Mouse (Mus musculus): ENCODE measurements at regions not wholly inside any gene's neighbourhood (a gene's known extent, or its start where the extent isn't known, plus 50 kb on each side); places are given as distances from the start of the nearest gene placed in this dataset.

DNA sequence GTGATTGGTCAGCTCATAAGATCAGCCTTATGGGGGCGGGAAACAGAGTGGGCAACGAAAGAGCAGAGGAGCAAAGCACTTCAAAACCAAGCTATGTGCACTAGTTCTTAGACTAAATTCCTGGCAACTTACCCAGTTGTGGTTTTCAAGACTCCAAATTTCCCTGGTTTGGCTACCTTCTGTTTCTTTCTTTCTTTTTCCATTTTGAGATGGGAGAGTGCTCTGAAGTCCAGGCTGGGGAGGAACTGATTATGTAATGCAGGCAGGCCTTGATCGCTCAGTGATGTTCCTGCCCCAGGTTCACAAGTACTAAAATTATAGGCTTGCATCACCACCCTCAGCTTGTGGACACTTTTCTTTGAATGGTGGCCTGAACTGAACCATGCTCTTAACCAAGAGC lies 396.3 kb upstream of the Cited2 start:
- no peaks in the 10 kb centered on the region for H3K9me3 ChIP-seq (ENCODE audit: control insufficient read depth, low read length)
- no peak for ATAC-seq (ENCODE audit: insufficient number of reproducible peaks, insufficient read depth, low FRiP score, low read depth)
- peaks cover 0 to 16% of the 10 kb centered on the region in 2 experiments; a peak in 3 of 4 replicates for H3K4me1 ChIP-seq (ENCODE audit: control insufficient read depth in 2 of 2, insufficient read depth in 2 of 2, low read length in 2 of 2)
- H3K27ac ChIP-seq (replicated peaks in 1 of 2; ENCODE audit: control insufficient read depth in 1 of 2, insufficient read depth in 1 of 2, low read depth in 2 of 2, low read length in 2 of 2), result no peak overlapping the region
- no peak overlapping the region for H3K4me2 ChIP-seq (ENCODE audit: low read length)
- no peak overlapping the region for H3K4me3 ChIP-seq (ENCODE audit: control insufficient read depth in 1 of 2, insufficient read depth in 1 of 2, low read depth in 1 of 2, low read length in 2 of 2)
- H3K27me3 ChIP-seq (ENCODE audit: control insufficient read depth, insufficient read depth, low read length), result no peaks in the 10 kb centered on the region
- no peaks in the 10 kb centered on the region for H3K36me3 ChIP-seq (ENCODE audit: control insufficient read depth, insufficient read depth, low read length)
- H3K9ac ChIP-seq (ENCODE audit: low read length), result no peak overlapping the region
- 85% methylated on average over 3 of the region's 3 CpGs for WGBS

DNA sequence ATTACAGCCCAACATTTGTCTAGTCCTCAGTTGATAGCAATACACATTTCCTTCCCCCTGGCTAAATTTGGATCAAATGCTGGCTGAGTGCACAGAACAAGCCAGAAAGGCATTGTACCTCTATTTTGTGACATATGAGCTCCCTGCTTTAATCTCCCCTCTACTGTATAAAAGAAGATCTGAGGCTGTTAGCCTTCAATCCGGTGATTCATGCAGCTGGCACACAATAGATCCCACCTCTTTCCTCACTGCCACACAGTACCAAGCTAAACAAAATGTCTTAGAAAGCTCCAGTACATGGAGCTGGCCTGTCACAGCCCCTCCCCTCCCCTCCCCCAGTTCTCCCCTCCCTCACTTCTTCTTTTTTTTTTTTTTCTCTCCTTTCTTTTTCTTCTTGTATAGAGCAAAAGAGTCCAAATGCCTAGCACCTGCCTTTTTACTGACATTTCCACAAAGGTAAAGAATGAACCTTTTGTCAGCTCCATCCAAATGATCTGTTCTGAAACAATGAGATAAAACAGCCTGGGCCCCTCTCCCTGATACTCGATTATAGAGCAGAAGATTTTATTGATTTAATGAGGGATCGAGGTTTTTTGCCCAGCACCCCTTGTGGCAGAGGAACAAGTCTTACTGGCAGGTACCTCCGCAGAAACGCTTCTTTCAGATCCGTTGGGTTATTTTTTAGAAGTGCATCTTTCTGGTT lies 392.0 kb upstream of the Cited2 start:
- WGBS, result 11% methylated on average over 6 of the region's 6 CpGs
- H3K4me3 ChIP-seq (ENCODE audit: control insufficient read depth in 1 of 2, insufficient read depth in 1 of 2, low read depth in 1 of 2, low read length in 2 of 2), result peak overlapping the region; percentile 34 to 41
- H3K27me3 ChIP-seq (ENCODE audit: control insufficient read depth, insufficient read depth, low read length), result no peaks in the 10 kb centered on the region
- H3K36me3 ChIP-seq (ENCODE audit: control insufficient read depth, insufficient read depth, low read length), result no peaks in the 10 kb centered on the region
- H3K4me1 ChIP-seq (ENCODE audit: control insufficient read depth in 2 of 2, insufficient read depth in 2 of 2, low read length in 2 of 2), result peaks cover 5 to 28% of the 10 kb centered on the region in 2 experiments
- no peak for ATAC-seq (ENCODE audit: insufficient number of reproducible peaks, insufficient read depth, low FRiP score, low read depth)
- H3K9me3 ChIP-seq (ENCODE audit: control insufficient read depth, low read length), result no peaks in the 10 kb centered on the region
- peak overlapping the region; percentile 77 for H3K9ac ChIP-seq (ENCODE audit: low read length)
- H3K4me2 ChIP-seq (ENCODE audit: low read length), result peak overlapping the region; percentile 73
- H3K27ac ChIP-seq (replicated peaks in 1 of 2; ENCODE audit: control insufficient read depth in 1 of 2, insufficient read depth in 1 of 2, low read depth in 2 of 2, low read length in 2 of 2), result peak overlapping the region; percentile 74 to 88

DNA sequence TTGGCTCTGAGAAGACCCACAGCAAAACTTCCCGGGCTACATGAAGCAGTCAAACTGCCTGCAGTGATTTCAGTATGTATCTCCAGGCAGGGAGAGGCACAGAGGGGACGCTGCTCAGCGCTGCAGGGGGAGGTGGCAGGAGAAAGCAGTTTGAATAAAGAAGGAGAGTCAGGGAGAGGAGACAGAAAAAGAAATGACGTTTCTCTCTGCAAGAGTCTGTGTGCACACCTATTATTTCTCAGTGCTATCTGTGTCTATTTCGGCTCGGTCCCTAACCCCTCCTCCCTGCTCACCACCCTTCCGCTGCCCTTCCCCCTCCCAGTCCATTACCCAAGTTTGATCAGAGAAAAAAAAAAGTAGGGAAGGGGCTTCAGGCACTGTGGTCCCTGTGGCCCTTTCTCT lies 391.4 kb upstream of the Cited2 start:
- Histone ChIP-seq H3K4me2 (ENCODE audit: low read length) (peak overlapping the region; percentile 73), H3K27ac (replicated peaks in 1 of 2; ENCODE audit: control insufficient read depth in 1 of 2, insufficient read depth in 1 of 2, low read depth in 2 of 2, low read length in 2 of 2) (peak overlapping the region; percentile 73 to 88), H3K4me3 (ENCODE audit: control insufficient read depth in 1 of 2, insufficient read depth in 1 of 2, low read depth in 1 of 2, low read length in 2 of 2) (peak overlapping the region; percentile 34 to 41), H3K36me3 (ENCODE audit: control insufficient read depth, insufficient read depth, low read length) (no peaks in the 10 kb centered on the region), H3K9me3 (ENCODE audit: control insufficient read depth, low read length) (no peaks in the 10 kb centered on the region), H3K9ac (ENCODE audit: low read length) (peak overlapping the region; percentile 77), H3K4me1 (ENCODE audit: control insufficient read depth in 2 of 2, insufficient read depth in 2 of 2, low read length in 2 of 2) (peaks cover 5 to 28% of the 10 kb centered on the region in 2 experiments), H3K27me3 (ENCODE audit: control insufficient read depth, insufficient read depth, low read length) (no peaks in the 10 kb centered on the region)
- 2% methylated on average over 7 of the region's 7 CpGs for WGBS
- no peak for ATAC-seq (ENCODE audit: insufficient number of reproducible peaks, insufficient read depth, low FRiP score, low read depth)

DNA sequence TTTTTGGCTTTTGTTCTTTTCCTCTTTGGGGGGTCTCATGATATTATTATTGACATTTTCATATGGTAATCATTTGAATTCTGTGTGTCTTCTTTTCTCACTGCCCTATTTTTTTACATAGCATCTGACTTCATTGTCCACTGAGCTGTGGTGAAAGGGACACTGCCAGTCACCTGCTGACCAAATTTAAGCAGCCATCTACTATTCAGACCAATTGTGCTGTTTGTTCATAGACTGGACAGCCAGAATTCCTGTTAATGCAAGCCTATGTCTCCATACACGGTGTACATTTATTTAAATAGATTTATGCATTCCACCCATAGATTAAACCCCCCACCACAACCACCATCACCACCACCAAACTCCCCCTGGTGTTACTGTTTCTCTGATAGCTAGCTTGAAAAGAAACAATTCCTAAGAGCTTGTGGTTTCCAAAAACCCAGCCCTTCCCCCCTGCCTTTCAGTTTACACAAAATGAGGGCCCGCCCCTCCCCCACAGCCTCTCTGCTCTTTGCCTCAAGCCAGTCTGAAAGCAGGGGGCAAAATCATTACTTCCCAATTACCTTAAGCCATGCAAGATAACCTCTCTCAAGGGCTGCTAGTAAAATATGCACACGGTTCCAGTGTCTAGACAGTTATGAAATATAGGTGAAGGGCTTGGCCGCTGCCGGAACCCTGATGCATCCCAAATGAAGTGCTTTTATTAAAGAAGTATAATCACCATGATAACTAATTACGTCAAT lies 390.8 kb upstream of the Cited2 start:
- H3K27ac ChIP-seq (replicated peaks in 1 of 2; ENCODE audit: control insufficient read depth in 1 of 2, insufficient read depth in 1 of 2, low read depth in 2 of 2, low read length in 2 of 2), result peak overlapping the region in 1 of 2 experiments; percentile 88; a peak in 2 of 4 replicates
- no peaks in the 10 kb centered on the region for H3K27me3 ChIP-seq (ENCODE audit: control insufficient read depth, insufficient read depth, low read length)
- peaks cover 5 to 28% of the 10 kb centered on the region in 2 experiments for H3K4me1 ChIP-seq (ENCODE audit: control insufficient read depth in 2 of 2, insufficient read depth in 2 of 2, low read length in 2 of 2)
- no peak overlapping the region for H3K4me3 ChIP-seq (ENCODE audit: control insufficient read depth in 1 of 2, insufficient read depth in 1 of 2, low read depth in 1 of 2, low read length in 2 of 2)
- no peaks in the 10 kb centered on the region for H3K36me3 ChIP-seq (ENCODE audit: control insufficient read depth, insufficient read depth, low read length)
- WGBS, result 60% methylated on average over 6 of the region's 6 CpGs
- ATAC-seq (ENCODE audit: insufficient number of reproducible peaks, insufficient read depth, low FRiP score, low read depth), result no peak
- peak overlapping the region; percentile 77; the same call in 1 of the 2 replicates for H3K9ac ChIP-seq (ENCODE audit: low read length)
- H3K9me3 ChIP-seq (ENCODE audit: control insufficient read depth, low read length), result no peaks in the 10 kb centered on the region
- H3K4me2 ChIP-seq (ENCODE audit: low read length), result peak overlapping the region; percentile 73

DNA sequence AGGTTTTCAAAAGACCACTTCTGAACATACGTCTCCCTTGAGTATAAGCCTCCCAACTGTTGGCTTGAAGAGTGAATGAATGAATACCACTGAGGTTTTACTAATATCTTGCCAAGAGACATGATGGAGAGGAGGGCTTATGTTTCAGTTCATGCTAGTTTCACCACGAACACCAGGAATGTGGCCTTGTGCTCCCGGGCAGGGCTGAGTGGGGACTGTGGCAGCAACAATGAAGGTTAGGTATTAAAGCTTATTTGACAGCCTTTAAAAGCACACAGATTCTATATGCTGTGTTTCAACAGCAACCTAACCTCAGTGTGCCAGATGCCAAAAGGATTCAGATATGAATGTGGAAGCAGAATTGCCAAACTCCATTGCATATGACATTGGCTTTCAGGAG lies 390.0 kb upstream of the Cited2 start:
- Histone ChIP-seq H3K4me3 (ENCODE audit: control insufficient read depth in 1 of 2, insufficient read depth in 1 of 2, low read depth in 1 of 2, low read length in 2 of 2) (no peak overlapping the region), H3K4me2 (ENCODE audit: low read length) (no peak overlapping the region), H3K27me3 (ENCODE audit: control insufficient read depth, insufficient read depth, low read length) (no peaks in the 10 kb centered on the region), H3K27ac (replicated peaks in 1 of 2; ENCODE audit: control insufficient read depth in 1 of 2, insufficient read depth in 1 of 2, low read depth in 2 of 2, low read length in 2 of 2) (no peak overlapping the region), H3K4me1 (ENCODE audit: control insufficient read depth in 2 of 2, insufficient read depth in 2 of 2, low read length in 2 of 2) (peaks cover 5 to 28% of the 10 kb centered on the region in 2 experiments), H3K36me3 (ENCODE audit: control insufficient read depth, insufficient read depth, low read length) (no peaks in the 10 kb centered on the region), H3K9me3 (ENCODE audit: control insufficient read depth, low read length) (no peaks in the 10 kb centered on the region), H3K9ac (ENCODE audit: low read length) (no peak overlapping the region)
- ATAC-seq (ENCODE audit: insufficient number of reproducible peaks, insufficient read depth, low FRiP score, low read depth), result no peak
- 52% methylated on average over 3 of the region's 3 CpGs for WGBS

DNA sequence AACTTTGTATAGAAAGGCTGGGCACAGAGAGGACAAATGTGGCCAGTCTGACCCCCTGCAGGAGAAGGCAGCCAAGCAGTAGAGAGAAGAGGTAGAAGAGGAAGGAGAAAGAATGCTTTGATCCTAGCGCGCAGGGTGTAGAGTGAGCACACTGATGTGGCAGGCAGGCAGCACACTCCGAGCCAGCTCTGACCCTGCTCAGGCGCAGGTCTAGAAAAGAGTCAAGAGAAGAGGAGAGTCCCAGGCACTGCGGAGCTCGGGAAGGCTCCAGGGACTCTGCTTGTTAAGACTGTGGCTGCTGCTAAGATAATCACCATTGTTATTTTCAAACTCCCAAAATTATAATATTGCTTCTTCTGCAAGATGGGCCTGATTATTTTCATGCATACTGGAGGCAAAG lies 389.3 kb upstream of the Cited2 start:
- Histone ChIP-seq H3K4me3 (ENCODE audit: control insufficient read depth in 1 of 2, insufficient read depth in 1 of 2, low read depth in 1 of 2, low read length in 2 of 2) (no peak overlapping the region), H3K27ac (replicated peaks in 1 of 2; ENCODE audit: control insufficient read depth in 1 of 2, insufficient read depth in 1 of 2, low read depth in 2 of 2, low read length in 2 of 2) (no peak overlapping the region), H3K4me2 (ENCODE audit: low read length) (no peak overlapping the region), H3K4me1 (ENCODE audit: control insufficient read depth in 2 of 2, insufficient read depth in 2 of 2, low read length in 2 of 2) (peaks cover 5 to 28% of the 10 kb centered on the region in 2 experiments), H3K27me3 (ENCODE audit: control insufficient read depth, insufficient read depth, low read length) (no peaks in the 10 kb centered on the region), H3K9me3 (ENCODE audit: control insufficient read depth, low read length) (no peaks in the 10 kb centered on the region), H3K36me3 (ENCODE audit: control insufficient read depth, insufficient read depth, low read length) (no peaks in the 10 kb centered on the region), H3K9ac (ENCODE audit: low read length) (no peak overlapping the region)
- 9% methylated on average over 6 of the region's 6 CpGs for WGBS
- ATAC-seq (ENCODE audit: insufficient number of reproducible peaks, insufficient read depth, low FRiP score, low read depth), result no peak

DNA sequence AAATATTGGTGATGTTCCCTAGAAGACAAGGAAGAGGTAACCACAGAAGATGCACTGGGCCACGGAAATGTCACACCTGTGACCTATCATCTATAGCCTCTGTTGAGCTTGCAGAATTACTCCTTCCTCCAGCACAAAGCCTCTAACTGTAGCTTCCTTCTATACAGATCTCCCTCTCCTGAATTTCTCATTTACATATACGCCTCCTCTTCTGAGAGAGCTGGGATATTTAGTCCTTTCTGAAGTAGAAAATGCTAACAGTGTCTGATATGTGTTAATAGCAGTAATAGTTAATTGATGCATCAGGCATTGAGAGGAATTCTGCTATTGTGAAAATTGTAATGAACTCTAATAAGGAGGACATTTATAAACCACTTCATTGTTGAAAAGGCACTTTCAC lies 385.8 kb upstream of the Cited2 start:
- no peak overlapping the region for H3K4me3 ChIP-seq (ENCODE audit: control insufficient read depth in 1 of 2, insufficient read depth in 1 of 2, low read depth in 1 of 2, low read length in 2 of 2)
- no peaks in the 10 kb centered on the region for H3K27me3 ChIP-seq (ENCODE audit: control insufficient read depth, insufficient read depth, low read length)
- no peak overlapping the region for H3K9ac ChIP-seq (ENCODE audit: low read length)
- H3K4me2 ChIP-seq (ENCODE audit: low read length), result no peak overlapping the region
- no peak for ATAC-seq (ENCODE audit: insufficient number of reproducible peaks, insufficient read depth, low FRiP score, low read depth)
- no peaks in the 10 kb centered on the region for H3K9me3 ChIP-seq (ENCODE audit: control insufficient read depth, low read length)
- WGBS, result 77% methylated on average over 2 of the region's 2 CpGs
- peaks cover 5 to 7% of the 10 kb centered on the region in 2 experiments for H3K4me1 ChIP-seq (ENCODE audit: control insufficient read depth in 2 of 2, insufficient read depth in 2 of 2, low read length in 2 of 2)
- no peak overlapping the region for H3K27ac ChIP-seq (replicated peaks in 1 of 2; ENCODE audit: control insufficient read depth in 1 of 2, insufficient read depth in 1 of 2, low read depth in 2 of 2, low read length in 2 of 2)
- no peaks in the 10 kb centered on the region for H3K36me3 ChIP-seq (ENCODE audit: control insufficient read depth, insufficient read depth, low read length)

Measured in heart, embryonic 14.5 days (tissue).